In the genomic region with DNA sequence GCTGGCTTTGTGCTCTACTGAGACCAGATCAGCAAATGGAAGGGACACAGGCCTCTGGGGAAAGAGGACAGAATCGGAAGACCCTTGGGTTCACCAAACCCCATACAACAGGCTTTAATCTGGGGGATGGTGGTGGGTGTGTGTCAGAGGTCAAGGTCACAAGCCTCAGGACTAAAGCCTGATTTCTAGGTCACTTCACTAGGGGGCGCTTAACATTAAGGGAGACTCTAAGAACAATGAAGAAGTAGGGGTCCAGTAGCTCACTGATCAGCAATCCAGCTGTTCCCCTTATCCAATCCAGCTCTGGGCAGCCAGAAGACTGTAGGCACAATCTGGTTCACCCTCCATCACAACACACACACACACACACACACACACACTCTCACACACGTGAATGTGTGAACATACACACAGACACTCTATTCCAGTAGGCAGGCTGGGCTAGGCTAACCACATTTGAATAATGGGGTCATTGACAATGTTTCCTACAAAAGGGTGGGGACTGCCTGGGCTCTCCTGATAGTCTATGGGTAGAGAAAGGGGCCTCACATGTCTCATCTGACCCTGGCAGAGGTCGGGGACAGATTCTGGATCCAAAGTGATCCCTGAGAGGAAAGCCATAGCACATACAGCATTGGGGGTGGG, we compare ENCODE assay signal across 14 mouse cellular contexts. TPM values are rescaled to one million over a fixed set of nuclear protein-coding genes. Genes with fewer than 3 reads are reported as not detected.
DNase-seq lines count a peak whose midpoint lies in the region; ATAC-seq and TF ChIP-seq lines count a peak whose summit lies in the region.
"Had no signal": no experiment of that assay in that cellular context is flagged by ENCODE, and none has a peak within 500 bp of the region (broad histone marks: within the 10 kb centered on the region; RNA-seq: fewer than 3 reads in every experiment).

No protein-coding gene starts in this region.

- peak; percentile 24; the same call in 1 of the 2 replicates for TF ChIP-seq CTCF in intestine, postnatal 0 days (IDR thresholded peaks at IDR 0.05; ENCODE audit: low read depth)
- TF ChIP-seq CTCF in liver, postnatal 0 days (IDR thresholded peaks at IDR 0.05; ENCODE audit: low read depth), result peak; percentile 45; the same call in 1 of the 2 replicates

- TF ChIP-seq EP300 in liver, postnatal 0 days (IDR thresholded peaks at IDR 0.05; ENCODE audit: low read depth), result 0 out of 2 replicates have a peak, but pooled peaks have one; percentile 67

- in situ Hi-C loops in ES-E14 (cut with MboI; ENCODE audit: low sequenced_read_pairs in 2 of 2, unreplicated experiment in 2 of 2), result no loop called here

- no peak overlapping the region for H3K4me2 ChIP-seq in intestine, postnatal 0 days (replicated peaks; ENCODE audit: low read depth)
- no peak overlapping the region for H3K4me2 ChIP-seq in intestine, embryonic 16.5 days (ENCODE audit: low read depth, low read length)
- no peak overlapping the region for H3K4me2 ChIP-seq in liver, postnatal 0 days (ENCODE audit: low read depth, low read length)
- H3K4me2 ChIP-seq: limb, embryonic 15.5 days had no signal

- H3K36me3 ChIP-seq in intestine, postnatal 0 days (ENCODE audit: control insufficient read depth, insufficient read depth), result peaks cover 4% of the 10 kb centered on the region; the same call in 1 of the 2 replicates
- H3K36me3 ChIP-seq in intestine, embryonic 16.5 days (ENCODE audit: control insufficient read depth, insufficient read depth, low read length), result no peaks in the 10 kb centered on the region
- H3K36me3 ChIP-seq in ES-E14 (ENCODE audit: control insufficient read depth, insufficient read depth, low read length, poor library complexity, severe bottlenecking), result no peaks in the 10 kb centered on the region
- no peaks in the 10 kb centered on the region for H3K36me3 ChIP-seq in liver, postnatal 0 days (replicated peaks; ENCODE audit: insufficient read depth, low read length)
- H3K36me3 ChIP-seq: limb, embryonic 15.5 days had no signal

- no peaks in the 10 kb centered on the region for H3K27me3 ChIP-seq in intestine, postnatal 0 days (replicated peaks; ENCODE audit: control insufficient read depth, insufficient read depth, low read length)
- H3K27me3 ChIP-seq in intestine, embryonic 16.5 days (replicated peaks; ENCODE audit: control insufficient read depth, insufficient read depth, low read length), result no peaks in the 10 kb centered on the region
- 0 out of 2 replicates have a peak, but pooled peaks cover 4% of the 10 kb centered on the region for H3K27me3 ChIP-seq in liver, postnatal 0 days (ENCODE audit: insufficient read depth, low read length)
- H3K27me3 ChIP-seq: limb, embryonic 15.5 days had no signal

- no peaks in the 10 kb centered on the region for H3K4me1 ChIP-seq in intestine, postnatal 0 days (replicated peaks; ENCODE audit: control insufficient read depth, insufficient read depth, low read length)
- peaks cover 30% of the 10 kb centered on the region; the same call in 1 of the 2 replicates for H3K4me1 ChIP-seq in intestine, embryonic 16.5 days (ENCODE audit: control insufficient read depth, insufficient read depth, low read length)
- peaks cover 3 to 20% of the 10 kb centered on the region in 2 experiments; a peak in 1 of 4 replicates for H3K4me1 ChIP-seq in ES-E14 (ENCODE audit: control insufficient read depth in 2 of 2, insufficient read depth in 2 of 2, low read length in 2 of 2, poor library complexity in 1 of 2)
- peaks cover 33% of the 10 kb centered on the region for H3K4me1 ChIP-seq in liver, postnatal 0 days (ENCODE audit: insufficient read depth)

- no peak overlapping the region for H3K4me3 ChIP-seq in intestine, postnatal 0 days (ENCODE audit: low read depth, low read length)
- H3K4me3 ChIP-seq in intestine, embryonic 16.5 days (ENCODE audit: low read length), result no peak overlapping the region
- no peak overlapping the region for H3K4me3 ChIP-seq in ES-E14 (ENCODE audit: insufficient read depth in 1 of 2, low read depth in 1 of 2, low read length in 2 of 2, poor library complexity in 1 of 2, severe bottlenecking in 1 of 2)
- no peak overlapping the region for H3K4me3 ChIP-seq in liver, postnatal 0 days (ENCODE audit: low read depth, low read length)
- H3K4me3 ChIP-seq: limb, embryonic 15.5 days had no signal

- H3K27ac ChIP-seq in intestine, postnatal 0 days (ENCODE audit: low read depth, low read length), result no peak overlapping the region
- no peak overlapping the region for H3K27ac ChIP-seq in intestine, embryonic 16.5 days (ENCODE audit: low read length)
- no peak overlapping the region for H3K27ac ChIP-seq in ES-E14 (ENCODE audit: insufficient read depth, low read depth, low read length, poor library complexity, severe bottlenecking)
- peak overlapping the region; percentile 71 for H3K27ac ChIP-seq in liver, postnatal 0 days (ENCODE audit: low read depth)
- H3K27ac ChIP-seq: limb, embryonic 15.5 days; macrophage had no signal

- H3K9ac ChIP-seq in intestine, postnatal 0 days (ENCODE audit: low read depth, low read length), result no peak overlapping the region
- H3K9ac ChIP-seq in intestine, embryonic 16.5 days (ENCODE audit: low read depth, low read length), result no peak overlapping the region
- no peak overlapping the region for H3K9ac ChIP-seq in ES-E14 (ENCODE audit: insufficient read depth, low read depth, low read length, poor library complexity, severe bottlenecking)
- H3K9ac ChIP-seq in liver, postnatal 0 days (replicated peaks), result no peak overlapping the region
- H3K9ac ChIP-seq: limb, embryonic 15.5 days had no signal

- no peak for ATAC-seq in intestine, postnatal 0 days
- no peak for ATAC-seq in intestine, embryonic 16.5 days
- ATAC-seq in liver, postnatal 0 days, result peak; percentile 69
- ATAC-seq: forebrain, embryonic 14.5 days had no signal

- peak; percentile 28 for DNase-seq in ES-E14 (ENCODE audit: low read depth, low spot score)
- DNase-seq in c-Kit-positive CD71-positive TER-119-positive erythroid progenitor cells, embryonic 14.5 days (ENCODE audit: low spot score), result peak; percentile 67
- DNase-seq in liver, postnatal 0 days, result no peak
- no peak for DNase-seq in right cerebral cortex, postnatal 10 days (ENCODE audit: low spot score in 2 of 2)
- no peak for DNase-seq in right cerebral cortex, adult 2 months (ENCODE audit: low spot score in 2 of 2)
- DNase-seq: cerebellum, adult 8-10 months; gastrocnemius, postnatal 36 days; kidney, postnatal 4 days; right cerebral cortex, postnatal 25 days had no signal

- H3K9me3 ChIP-seq in intestine, postnatal 0 days (ENCODE audit: control insufficient read depth), result no peaks in the 10 kb centered on the region
- no peaks in the 10 kb centered on the region for H3K9me3 ChIP-seq in intestine, embryonic 16.5 days (ENCODE audit: control insufficient read depth, low read length)
- H3K9me3 ChIP-seq in ES-E14 (ENCODE audit: control insufficient read depth, insufficient read depth, low read depth, low read length), result no peaks in the 10 kb centered on the region
- no peaks in the 10 kb centered on the region for H3K9me3 ChIP-seq in liver, postnatal 0 days (ENCODE audit: low read length)
- H3K9me3 ChIP-seq: limb, embryonic 15.5 days had no signal

- 64% methylated on average over 4 of the region's 4 CpGs for WGBS in intestine, postnatal 0 days
- 70% methylated on average over 4 of the region's 4 CpGs for WGBS in intestine, embryonic 16.5 days
- WGBS in liver, postnatal 0 days (ENCODE audit: insufficient replicate concordance), result 50% methylated on average over 4 of the region's 4 CpGs

TF ChIP-seq in ES-E14, 5 proteins besides CTCF, POLR2A, EP300 and RAD21:
- TF ChIP-seq HCFC1 (IDR thresholded peaks at IDR 0.05; ENCODE audit: borderline replicate concordance, insufficient read depth, low read length), result no peak
- TF ChIP-seq ZC3H11A (IDR thresholded peaks at IDR 0.05; ENCODE audit: borderline replicate concordance, low read depth, low read length), result no peak
- TF ChIP-seq CHD2 (IDR thresholded peaks at IDR 0.05; ENCODE audit: low read depth, low read length), result no peak
- TF ChIP-seq ZNF384 (IDR thresholded peaks at IDR 0.05; ENCODE audit: low read depth, low read length), result no peak
- no peak for TF ChIP-seq MAFK (IDR thresholded peaks at IDR 0.05; ENCODE audit: insufficient read depth, low read depth, low read length)

RNA-seq across cellular contexts. Expression of gene Myl9, which starts 6.7 kb away (rescaled TPM):
- 1,325 and 1,382 TPM in 2 replicates for polyA plus RNA-seq in intestine, postnatal 0 days (2015; fragmentation: Nextera tagmentation; extraction: Ambion mirVana)
- 1,232 and 1,258 TPM in 2 replicates for polyA plus RNA-seq in intestine, embryonic 16.5 days (2015; fragmentation: Nextera tagmentation; extraction: Ambion mirVana)
- total RNA-seq in ES-E14 (2012; rRNA removed), result 30.7 and 77.7 TPM in 2 replicates
- polyA plus RNA-seq in liver, postnatal 0 days (2015; fragmentation: Nextera tagmentation; extraction: Ambion mirVana), result 50.4 and 51.2 TPM in 2 replicates
- polyA plus RNA-seq: macrophage had no signal

RNA-seq across cellular contexts. Expression of gene Tgif2, which starts 57.8 kb away (rescaled TPM):
- polyA plus RNA-seq in intestine, postnatal 0 days (2015; fragmentation: Nextera tagmentation; extraction: Ambion mirVana), result 6.4 and 7.0 TPM in 2 replicates
- polyA plus RNA-seq in intestine, embryonic 16.5 days (2015; fragmentation: Nextera tagmentation; extraction: Ambion mirVana), result 28.3 and 28.6 TPM in 2 replicates
- 32.2 and 35.5 TPM in 2 replicates for total RNA-seq in ES-E14 (2012; rRNA removed)
- 4.9 and 5.1 TPM in 2 replicates for polyA plus RNA-seq in liver, postnatal 0 days (2015; fragmentation: Nextera tagmentation; extraction: Ambion mirVana)

Comparison
In these comparisons a context has a peak if more than half of its experiments do, and no peak if none do; other contexts are left out.
1. DNase-seq: peak in ES-E14 (single experiment) and c-Kit-positive CD71-positive TER-119-positive erythroid progenitor cells, embryonic 14.5 days (single experiment); none in liver, postnatal 0 days (single experiment), right cerebral cortex, postnatal 10 days (0 of 2) and right cerebral cortex, adult 2 months (0 of 2).
2. RNA of gene Myl9, which starts 6.7 kb away (polyA plus RNA-seq): 1,325 to 1,382 TPM in intestine, postnatal 0 days and 1,232 to 1,258 TPM in intestine, embryonic 16.5 days; 50.4 to 51.2 TPM in liver, postnatal 0 days; every median in the first group is over 10 times any median in the second.